Mouse (Mus musculus) forebrain, postnatal 0 days (tissue): ENCODE data around the gene Myo16. TPM values are rescaled to one million over a fixed set of nuclear protein-coding genes. Genes with fewer than 3 reads are reported as not detected.

Experiments
- ATAC-seq: fragments of 200-750 bp; cut with Nextera tagmentation; 2 replicates; pipeline ENCODE4 v1.8.0; 2017; ENCODE audit warnings: mild to moderate bottlenecking, moderate library complexity
- DNase-seq: peaks from one replicate; pipeline ENCODE4 v3.0.0-alpha.2; 2015
- H3K27ac ChIP-seq: fragments of 300-500 bp; sonication (generic); 2 replicates; pipeline ENCODE4 v1.5.1; 2014; ENCODE audit warnings: low read depth, mild to moderate bottlenecking, antibody characterized with exemption, low read length, moderate library complexity, mixed read lengths
- H3K27me3 ChIP-seq: fragments of 300-500 bp; sonication (generic); 2 replicates; pipeline ENCODE4 v1.6.1; 2014; ENCODE audit warnings: mild to moderate bottlenecking, low read length, mixed read lengths; ENCODE audit not compliant: insufficient read depth
- H3K36me3 ChIP-seq: fragments of 300-500 bp; sonication (generic); 2 replicates; pipeline ENCODE4 v1.6.1; 2014; ENCODE audit warnings: mild to moderate bottlenecking, moderate library complexity; ENCODE audit not compliant: insufficient read depth
- H3K4me1 ChIP-seq: fragments of 300-500 bp; sonication (generic); 2 replicates; pipeline ENCODE4 v1.6.1; 2014; ENCODE audit warnings: antibody characterized with exemption; ENCODE audit not compliant: insufficient read depth
- H3K4me2 ChIP-seq: fragments of 300-500 bp; sonication (generic); 2 replicates; pipeline ENCODE4 v1.6.1; 2014; ENCODE audit warnings: low read depth, mild to moderate bottlenecking, moderate library complexity
- H3K4me3 ChIP-seq: fragments of 300-500 bp; sonication (generic); 2 replicates; pipeline ENCODE4 v1.5.1; 2014; ENCODE audit warnings: low read depth, low read length, mixed read lengths
- H3K9ac ChIP-seq: fragments of 300-500 bp; sonication (generic); 2 replicates; pipeline ENCODE4 v1.6.1; 2014; ENCODE audit warnings: mild to moderate bottlenecking
- H3K9me3 ChIP-seq: fragments of 300-500 bp; sonication (generic); 2 replicates; pipeline ENCODE4 v1.6.1; 2016; ENCODE audit warnings: low read length
- CTCF ChIP-seq: sonication (generic); IDR thresholded peaks from 2 replicates; pipeline ENCODE4 v1.5.1; 2016; ENCODE audit warnings: antibody characterized with exemption, control low read depth, low read depth
- WGBS: fragments of 180-500 bp; shearing (Covaris S2); extraction: QIAGEN DNeasy Blood & Tissue Kit; methylation state at CpG from one replicate; pipeline ENCODE4 v1.1.7; 2014; 5-methylcytosine and 5-hydroxymethylcytosine counted together
- polyA plus RNA-seq: library from polyadenylated mRNA; unstranded; fragments of >200 nt; fragmentation: Nextera tagmentation; extraction: Ambion mirVana; gene quantifications from 2 replicates; pipeline ENCODE4 v1.2.1, GENCODE M21; 2015
- total RNA-seq: library from RNA; depleted of rRNA; stranded (reverse); fragments of >200 nt; gene quantifications from 2 replicates; pipeline ENCODE4 v1.2.3, GENCODE M21; 2014

The Myo16 gene
- total and polyA plus RNA-seq, 2 experiments from 2014 or later, result 5.5 to 58.6 TPM

- no peak for TF ChIP-seq CTCF
- no peak for ATAC-seq
- H3K9ac ChIP-seq, result no peak overlapping the region
- no peak overlapping the region for H3K27ac ChIP-seq
- H3K9me3 ChIP-seq, result no peaks in the 10 kb centered on the region
- H3K36me3 ChIP-seq, result no peaks in the 10 kb centered on the region
- no peak overlapping the region for H3K4me2 ChIP-seq
- 0 out of 2 replicates have a peak, but pooled peaks cover 2% of the 10 kb centered on the region for H3K4me1 ChIP-seq
- WGBS, result 90% methylated on average over 2 of the region's 2 CpGs
- no peak overlapping the region for H3K4me3 ChIP-seq
- DNase-seq, result no peak
- no peaks in the 10 kb centered on the region for H3K27me3 ChIP-seq
Measured at GRCm38 (mm10) chr8:10310470-10310869, 156.8 kb downstream of the Myo16 start.

DNA sequence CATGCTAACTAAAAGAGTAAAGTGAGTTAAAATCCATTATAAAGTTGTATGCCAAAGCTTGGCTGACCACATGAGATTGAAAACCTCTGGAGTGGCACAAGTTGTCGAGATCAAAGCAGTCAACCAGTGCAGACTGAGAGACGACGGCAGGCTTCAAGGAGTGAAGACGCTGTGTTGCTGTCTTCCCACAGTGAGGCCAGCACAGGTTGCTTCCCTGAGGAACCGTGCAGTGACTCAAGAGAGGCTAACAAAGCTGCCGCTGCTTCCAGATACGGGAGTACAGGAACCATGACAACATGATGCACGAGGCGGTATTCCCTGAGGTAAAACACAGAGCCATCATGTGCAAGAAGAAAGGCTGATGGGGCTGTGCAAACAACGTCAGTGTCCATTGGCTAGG, 158.6 kb downstream of the Myo16 start:
- 77% methylated on average over 10 of the region's 10 CpGs for WGBS
- DNase-seq (no peak), ATAC-seq (no peak)
- H3K27ac ChIP-seq, result no peak overlapping the region
- no peak overlapping the region for H3K9ac ChIP-seq
- H3K27me3 ChIP-seq, result no peaks in the 10 kb centered on the region
- TF ChIP-seq CTCF, result no peak
- no peak overlapping the region for H3K4me3 ChIP-seq
- H3K36me3 ChIP-seq, result no peaks in the 10 kb centered on the region
- H3K9me3 ChIP-seq, result no peaks in the 10 kb centered on the region
- H3K4me1 ChIP-seq, result 0 out of 2 replicates have a peak, but pooled peaks cover 2% of the 10 kb centered on the region
- no peak overlapping the region for H3K4me2 ChIP-seq

- DNase-seq (no peak), ATAC-seq (no peak; the same call in 1 of the 2 replicates)
- Histone ChIP-seq H3K4me2 (no peak overlapping the region), H3K4me3 (no peak overlapping the region), H3K9ac (no peak overlapping the region), H3K27me3 (no peaks in the 10 kb centered on the region), H3K36me3 (no peaks in the 10 kb centered on the region), H3K27ac (no peak overlapping the region), H3K9me3 (no peaks in the 10 kb centered on the region), H3K4me1 (no peaks in the 10 kb centered on the region)
- 51% methylated on average over 5 of the region's 5 CpGs for WGBS
- TF ChIP-seq CTCF, result no peak
Measured at GRCm38 (mm10) chr8:10316201-10316600, 162.5 kb downstream of the Myo16 start.

- 69% methylated on average over 7 of the region's 7 CpGs for WGBS
- no peaks in the 10 kb centered on the region for H3K9me3 ChIP-seq
- H3K27me3 ChIP-seq, result no peaks in the 10 kb centered on the region
- no peak overlapping the region for H3K4me2 ChIP-seq
- TF ChIP-seq CTCF, result no peak
- no peak overlapping the region for H3K9ac ChIP-seq
- H3K27ac ChIP-seq, result no peak overlapping the region
- no peaks in the 10 kb centered on the region for H3K4me1 ChIP-seq
- ATAC-seq (peak; percentile 87), DNase-seq (peak; percentile 26)
- no peaks in the 10 kb centered on the region for H3K36me3 ChIP-seq
- H3K4me3 ChIP-seq, result no peak overlapping the region
Measured at GRCm38 (mm10) chr8:10318103-10318502, 164.4 kb downstream of the Myo16 start.

GRCm38 (mm10) chr8:10350451-10350850, 196.7 kb downstream of the Myo16 start:
- Histone ChIP-seq H3K27me3 (no peaks in the 10 kb centered on the region), H3K27ac (no peak overlapping the region), H3K4me3 (no peak overlapping the region), H3K9me3 (no peaks in the 10 kb centered on the region), H3K4me2 (no peak overlapping the region), H3K9ac (no peak overlapping the region), H3K4me1 (no peaks in the 10 kb centered on the region), H3K36me3 (no peaks in the 10 kb centered on the region)
- DNase-seq, result no peak
- 84% methylated on average over 1 of the region's 1 CpGs for WGBS
- no peak for TF ChIP-seq CTCF
- ATAC-seq, result no peak

DNA sequence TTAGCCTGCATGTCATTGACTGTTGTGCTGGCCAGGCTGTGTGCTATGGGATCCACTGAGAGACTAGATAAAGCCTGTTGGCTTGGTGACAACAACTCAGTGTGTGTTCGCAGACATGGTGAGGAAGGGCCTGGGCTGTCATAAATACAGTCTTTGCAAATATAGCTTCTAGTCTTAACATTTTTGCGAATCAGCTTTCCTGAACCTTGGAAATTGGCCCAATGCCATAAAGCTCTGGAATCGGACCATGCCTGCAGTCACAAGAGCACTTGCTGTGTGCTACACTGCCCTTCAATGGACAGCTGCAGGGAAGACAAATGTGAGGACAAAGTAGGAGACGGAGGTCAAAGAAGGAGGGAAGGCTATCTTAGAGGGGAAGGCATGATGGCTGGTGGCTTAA, 205.0 kb downstream of the Myo16 start:
- Histone ChIP-seq H3K4me2 (no peak overlapping the region), H3K9me3 (no peaks in the 10 kb centered on the region)
- 70% methylated on average over 4 of the region's 4 CpGs for WGBS

GRCm38 (mm10) chr8:10362949-10363348, 209.2 kb downstream of the Myo16 start:
- no peak overlapping the region for H3K4me2 ChIP-seq
- no peak for TF ChIP-seq CTCF
- 95% methylated on average over 2 of the region's 2 CpGs for WGBS
- no peaks in the 10 kb centered on the region for H3K36me3 ChIP-seq
- DNase-seq (no peak), ATAC-seq (no peak)
- no peak overlapping the region for H3K4me3 ChIP-seq
- H3K4me1 ChIP-seq, result 0 out of 2 replicates have a peak, but pooled peaks cover 8% of the 10 kb centered on the region
- no peaks in the 10 kb centered on the region for H3K27me3 ChIP-seq
- no peaks in the 10 kb centered on the region for H3K9me3 ChIP-seq
- no peak overlapping the region for H3K27ac ChIP-seq
- H3K9ac ChIP-seq, result no peak overlapping the region

More for the DNA sequence above, 205.0 kb downstream of the Myo16 start:
- no peak for ATAC-seq
- no peak for TF ChIP-seq CTCF
- DNase-seq, result no peak
- H3K27me3 ChIP-seq, result no peaks in the 10 kb centered on the region
- no peak overlapping the region for H3K4me3 ChIP-seq
- H3K36me3 ChIP-seq, result no peaks in the 10 kb centered on the region
- H3K4me1 ChIP-seq, result 0 out of 2 replicates have a peak, but pooled peaks cover 11% of the 10 kb centered on the region
- no peak overlapping the region for H3K27ac ChIP-seq
- H3K9ac ChIP-seq, result no peak overlapping the region
